In genomic region chr16:85166205-85166604, GRCm38 (mm10) we compare ENCODE assay signal across 25 mouse cellular contexts. TPM values are rescaled to one million over a fixed set of nuclear protein-coding genes. Genes with fewer than 3 reads are reported as not detected.
A peak's percentile ranks its signal among the peaks of the same experiment; 100 is the strongest.
DNase-seq lines count a peak whose midpoint lies in the region; ATAC-seq and TF ChIP-seq lines count a peak whose summit lies in the region.
"Had no signal": no experiment of that assay in that cellular context is flagged by ENCODE, and none has a peak within 500 bp of the region (broad histone marks: within the 10 kb centered on the region; RNA-seq: fewer than 3 reads in every experiment).

No protein-coding gene starts in this region.

- no peak for ATAC-seq in kidney, embryonic 15.5 days (replicated peaks; ENCODE audit: low FRiP score)
- ATAC-seq: activated CD4-positive, CD25-positive, alpha-beta regulatory T cell, adult 4 months; forebrain, embryonic 15.5 days had no signal

- no peaks in the 10 kb centered on the region for H3K27me3 ChIP-seq in kidney, adult 2 months (replicated peaks; ENCODE audit: control insufficient read depth, insufficient read depth, low read length)
- no peaks in the 10 kb centered on the region for H3K27me3 ChIP-seq in kidney, embryonic 15.5 days
- H3K27me3 ChIP-seq: embryonic facial prominence, embryonic 13.5 days; forebrain, embryonic 12.5 days; forebrain, embryonic 15.5 days; heart, embryonic 12.5 days; heart, embryonic 15.5 days; hindbrain, embryonic 15.5 days had no signal

- no peak for TF ChIP-seq POLR2A in kidney, adult 2 months (IDR thresholded peaks at IDR 0.05; ENCODE audit: low read depth, low read length)

- intact Hi-C loops in gastrocnemius, adult 2 months (cut with DNase I) = no loop called here
- intact Hi-C loops in gastrocnemius, postnatal 36 days (cut with DNase I) = no loop called here

- no peak overlapping the region for H3K9ac ChIP-seq in kidney, embryonic 15.5 days
- H3K9ac ChIP-seq: embryonic facial prominence, embryonic 13.5 days; forebrain, embryonic 12.5 days; forebrain, embryonic 15.5 days; heart, embryonic 12.5 days; heart, embryonic 15.5 days; hindbrain, embryonic 15.5 days had no signal

- H3K27ac ChIP-seq in gastrocnemius, adult 2 months = 0 out of 2 replicates have a peak overlapping the region, but pooled peaks have one; percentile 24
- peak overlapping the region; percentile 74 for H3K27ac ChIP-seq in kidney, adult 2 months (ENCODE audit: insufficient read depth, low read depth, low read length)
- peak overlapping the region; percentile 82 for H3K27ac ChIP-seq in kidney, embryonic 15.5 days
- H3K27ac ChIP-seq in layer of hippocampus, adult 2 months = peak overlapping the region; percentile 25; the same call in 1 of the 2 replicates
- H3K27ac ChIP-seq: embryonic facial prominence, embryonic 10.5 days; embryonic facial prominence, embryonic 13.5 days; forebrain, embryonic 12.5 days; forebrain, embryonic 15.5 days; heart, embryonic 15.5 days; hindbrain, embryonic 15.5 days had no signal

- no peak overlapping the region for H3K4me3 ChIP-seq in gastrocnemius, adult 2 months
- no peak overlapping the region for H3K4me3 ChIP-seq in kidney, adult 2 months (ENCODE audit: insufficient read depth, low read depth, low read length)
- no peak overlapping the region for H3K4me3 ChIP-seq in kidney, embryonic 15.5 days (replicated peaks)
- H3K4me3 ChIP-seq in layer of hippocampus, adult 2 months = no peak overlapping the region
- H3K4me3 ChIP-seq: embryonic facial prominence, embryonic 10.5 days; embryonic facial prominence, embryonic 13.5 days; erythroblast, embryonic 14.5 days; forebrain, embryonic 12.5 days; forebrain, embryonic 15.5 days; heart, embryonic 12.5 days; heart, embryonic 15.5 days; hindbrain, embryonic 15.5 days had no signal

- H3K4me1 ChIP-seq in kidney, adult 2 months (ENCODE audit: control insufficient read depth, insufficient read depth, low read length) = peaks cover 37% of the 10 kb centered on the region
- H3K4me1 ChIP-seq in kidney, embryonic 15.5 days = peaks cover 43% of the 10 kb centered on the region

- H3K4me2 ChIP-seq in kidney, embryonic 15.5 days = no peak overlapping the region
- H3K4me2 ChIP-seq: embryonic facial prominence, embryonic 13.5 days; forebrain, embryonic 12.5 days; forebrain, embryonic 15.5 days; heart, embryonic 12.5 days; heart, embryonic 15.5 days; hindbrain, embryonic 15.5 days had no signal

- DNase-seq in gastrocnemius, adult 2 months = no peak
- no peak for DNase-seq in gastrocnemius, postnatal 36 days
- DNase-seq in kidney, adult 2 months = peak; percentile 66
- DNase-seq in kidney, postnatal 36 days = no peak
- DNase-seq in kidney, postnatal 25 days = no peak
- DNase-seq in layer of hippocampus, adult 2 months (ENCODE audit: low spot score in 2 of 2) = no peak
- DNase-seq in layer of hippocampus, adult 18-20 months (ENCODE audit: low spot score in 2 of 2) = no peak
- DNase-seq: adrenal gland, adult 8-10 months; adrenal gland, postnatal 25 days; cerebellum, adult 8-10 months; embryo, embryonic 11 days; gastrocnemius, postnatal 10 days; heart, adult 18-20 months; heart, postnatal 10 days; heart, postnatal 4 days had no signal

- H3K9me3 ChIP-seq in kidney, embryonic 15.5 days (replicated peaks) = no peaks in the 10 kb centered on the region
- H3K9me3 ChIP-seq: embryonic facial prominence, embryonic 10.5 days; embryonic facial prominence, embryonic 13.5 days; forebrain, embryonic 12.5 days; forebrain, embryonic 15.5 days; heart, embryonic 12.5 days; heart, embryonic 15.5 days; hindbrain, embryonic 15.5 days had no signal

- no peaks in the 10 kb centered on the region for H3K36me3 ChIP-seq in kidney, adult 2 months (ENCODE audit: control insufficient read depth, insufficient read depth, low read length)
- peaks cover 14% of the 10 kb centered on the region for H3K36me3 ChIP-seq in kidney, embryonic 15.5 days
- H3K36me3 ChIP-seq: heart, embryonic 15.5 days; hindbrain, embryonic 15.5 days had no signal

- WGBS in kidney, adult 2 months = 24% methylated on average over 4 of the region's 4 CpGs
- 59% methylated on average over 4 of the region's 4 CpGs for WGBS in kidney, embryonic 15.5 days

- TF ChIP-seq CTCF in gastrocnemius, adult 2 months (IDR thresholded peaks at IDR 0.05) = no peak
- no peak for TF ChIP-seq CTCF in kidney, adult 2 months (conservative IDR thresholded peaks at IDR 0.05; ENCODE audit: insufficient read depth, insufficient read length, low read depth, low read length)
- no peak for TF ChIP-seq CTCF in layer of hippocampus, adult 2 months (conservative IDR thresholded peaks at IDR 0.05)

RNA-seq across cellular contexts. Expression of gene App, which starts 7.4 kb away (rescaled TPM):
- 100 to 1,000 TPM in 1 of 2 experiments, 10 to 100 TPM in 1; 66.5 to 103 TPM for total RNA-seq in gastrocnemius, adult 2 months (2021)
- total RNA-seq in gastrocnemius, postnatal 36 days (2021) = 10 to 100 TPM; 67.9 to 83.3 TPM
- 587 and 592 TPM in 2 replicates for polyA plus RNA-seq in kidney, adult 2 months (2012; rRNA removed)
- 269 and 292 TPM in 2 replicates for polyA plus RNA-seq in kidney, embryonic 15.5 days (2015; fragmentation: Nextera tagmentation; extraction: Ambion mirVana)
- total RNA-seq in layer of hippocampus, adult 2 months (2021) = 1,000 to 10,000 TPM; 1,175 to 1,228 TPM
- total RNA-seq in layer of hippocampus, adult 18-20 months (2021) = 1,000 to 10,000 TPM; 1,310 to 1,337 TPM

Comparison
In these comparisons a context has a peak if more than half of its experiments do, and no peak if none do; other contexts are left out.
1. H3K27ac ChIP-seq: peak in every context shown above with its lines; median percentile 82 in kidney, embryonic 15.5 days; 74 in kidney, adult 2 months; 25 in layer of hippocampus, adult 2 months; 24 in gastrocnemius, adult 2 months.
2. RNA of gene App, which starts 7.4 kb away (total RNA-seq): 1,310 to 1,337 TPM in layer of hippocampus, adult 18-20 months and 1,175 to 1,228 TPM in layer of hippocampus, adult 2 months; 66.5 to 103 TPM in gastrocnemius, adult 2 months and 67.9 to 83.3 TPM in gastrocnemius, postnatal 36 days; every median in the first group is over 10 times any median in the second.